Comparison of ENCODE assay signal across 8 mouse cellular contexts in genomic region chr16:55894893-55895650, GRCm38 (mm10). TPM values are rescaled to one million over a fixed set of nuclear protein-coding genes. Genes with fewer than 3 reads are reported as not detected.
A peak's percentile ranks its signal among the peaks of the same experiment; 100 is the strongest.
DNase-seq lines count a peak whose midpoint lies in the region; ATAC-seq and TF ChIP-seq lines count a peak whose summit lies in the region.

Gene Nxpe3 (minus strand): TSS chr16:55895285.

- intact Hi-C loops in heart, postnatal 25 days (cut with DNase I): no loop called here

- WGBS in forebrain, embryonic 14.5 days: under 1% methylated on average over 65 of the region's 74 CpGs
- WGBS in lung, adult 2 months: under 1% methylated on average over 74 of the region's 74 CpGs

- H3K9me3 ChIP-seq in forebrain, embryonic 14.5 days (replicated peaks; ENCODE audit: control insufficient read depth, low read length): no peaks in the 10 kb centered on the region

- no peaks in the 10 kb centered on the region for H3K36me3 ChIP-seq in forebrain, embryonic 14.5 days (ENCODE audit: control insufficient read depth, insufficient read depth, low read length)

- H3K27me3 ChIP-seq in forebrain, embryonic 14.5 days (replicated peaks; ENCODE audit: control insufficient read depth, insufficient read depth, low read length): no peaks in the 10 kb centered on the region

- H3K4me3 ChIP-seq in forebrain, embryonic 14.5 days (ENCODE audit: low read depth, low read length): peak within 1 kb of the TSS; percentile 76
- H3K4me3 ChIP-seq in lung, adult 2 months (replicated peaks; ENCODE audit: extremely low read depth, low read depth, low read length): peak within 1 kb of the TSS; percentile 80

- H3K9ac ChIP-seq in forebrain, embryonic 14.5 days (ENCODE audit: low read length): peak within 1 kb of the TSS; percentile 81

- peak; percentile 92 for ATAC-seq in cerebellum, adult (ENCODE audit: insufficient number of reproducible peaks, low FRiP score, low TSS enrichment)
- peak; percentile 97 for ATAC-seq in forebrain, embryonic 14.5 days
- ATAC-seq in neutrophil, adult 5-6 weeks (ENCODE audit: extremely low read depth, insufficient number of reproducible peaks, low FRiP score, poor library complexity, severe bottlenecking): peak; percentile 94

- peak within 1 kb of the TSS; percentile 83 for H3K4me2 ChIP-seq in forebrain, embryonic 14.5 days (ENCODE audit: low read length)

- 0 out of 2 replicates have a peak, but pooled peaks cover 10% of the 10 kb centered on the region for H3K4me1 ChIP-seq in forebrain, embryonic 14.5 days (ENCODE audit: control insufficient read depth, insufficient read depth, low read length)
- H3K4me1 ChIP-seq in lung, adult 2 months (ENCODE audit: control insufficient read depth, insufficient read depth, low read length): peaks cover 6% of the 10 kb centered on the region; the same call in 1 of the 2 replicates

- H3K27ac ChIP-seq in forebrain, embryonic 14.5 days (ENCODE audit: low read depth, low read length): peak within 1 kb of the TSS; percentile 76

- peak; percentile 85 for DNase-seq in ES-CJ7 (ENCODE audit: low read depth, low spot score)
- DNase-seq in forebrain, embryonic 14.5 days (ENCODE audit: low spot score): peak; percentile 88
- peak; percentile 75 for DNase-seq in heart, postnatal 25 days (ENCODE audit: low spot score)
- peak; percentile 88 to 94 for DNase-seq in layer of hippocampus, adult 18-20 months (ENCODE audit: low spot score in 2 of 2)
- DNase-seq in lung, adult 2 months: peak; percentile 86
- DNase-seq in thymus, adult 18-20 months: peak; percentile 83 to 88

- peak; percentile 63; the same call in 1 of the 2 replicates for TF ChIP-seq POLR2A in lung, adult 2 months (IDR thresholded peaks at IDR 0.05; ENCODE audit: borderline replicate concordance, extremely low read depth, low read depth, low read length)

- no peak for TF ChIP-seq CTCF in lung, adult 2 months (IDR thresholded peaks at IDR 0.05; ENCODE audit: insufficient read depth, low read length)

RNA-seq across cellular contexts. Expression of gene Nxpe3, which starts in this region (rescaled TPM):
- polyA plus RNA-seq in forebrain, embryonic 14.5 days (2014; fragmentation: Nextera tagmentation; extraction: Ambion mirVana): 1.3 and 1.5 TPM in 2 replicates
- total RNA-seq in heart, postnatal 25 days (2021): under 1 TPM; 0.31 to 0.42 TPM
- total RNA-seq in layer of hippocampus, adult 18-20 months (2021): 10 to 100 TPM; 12.1 to 12.5 TPM
- 1.8 and 2.9 TPM in 2 replicates for polyA plus RNA-seq in lung, adult 2 months (2012; rRNA removed)
- total RNA-seq in neutrophil, adult 5-6 weeks (2017): 16.8 and 16.9 TPM in 2 replicates

Comparison
In these comparisons a context has a peak if more than half of its experiments do, and no peak if none do; other contexts are left out.
1. Peak in every context shown above with its lines: DNase-seq, ATAC-seq, H3K4me3 ChIP-seq and H3K27ac ChIP-seq.
2. RNA of gene Nxpe3 (total RNA-seq): 16.8 to 16.9 TPM in neutrophil, adult 5-6 weeks and 12.1 to 12.5 TPM in layer of hippocampus, adult 18-20 months; 0.31 to 0.42 TPM in heart, postnatal 25 days; every median in the first group is over 4 times any median in the second.
3. Peak in DNase-seq in heart, postnatal 25 days; RNA of the gene not detected or under 1 TPM.